Mouse (Mus musculus) embryo, embryonic 10.5 days (tissue): ENCODE results near the gene Son.
"Not testable (repeated sequence)": the region's sequence is repeated elsewhere in the genome, so short reads cannot be mapped to it uniquely, and the experiment has no call there.

ENCODE experiments used
- DNase-seq: peaks from one replicate; pipeline ENCODE4 v3.0.0-alpha.2; 2015; ENCODE audit warnings: low spot score

Son gene

GRCm38 (mm10) chr16:91639636-91640035 is 7.7 kb upstream of the Son start:
- DNase-seq: no peak

GRCm38 (mm10) chr16:91640171-91640570 is 7.1 kb upstream of the Son start:
- no peak for DNase-seq

GRCm38 (mm10) chr16:91644901-91645300 is 2.4 kb upstream of the Son start:
- DNase-seq: no peak

- not testable (repeated sequence) for DNase-seq
Observed at GRCm38 (mm10) chr16:91645420-91645819, 1.9 kb upstream of the Son start.

GRCm38 (mm10) chr16:91645995-91646602 is 1.2 kb upstream of the Son start:
- peak; percentile 61 for DNase-seq

- DNase-seq: peak; percentile 93
Observed at GRCm38 (mm10) chr16:91646681-91647419, 456 bp upstream of the Son start, which contains the start of gene Gart. Gart (minus strand) TSS chr16:91646952.

- peak; percentile 85 for DNase-seq
Observed at GRCm38 (mm10) chr16:91648220-91648550, 879 bp downstream of the Son start.

GRCm38 (mm10) chr16:91649246-91649645 is 1.9 kb downstream of the Son start:
- DNase-seq: peak; percentile 24

- DNase-seq: no peak
Observed at GRCm38 (mm10) chr16:91649781-91650180, 2.5 kb downstream of the Son start.

GRCm38 (mm10) chr16:91652191-91652590 is 4.9 kb downstream of the Son start:
- DNase-seq: no peak

GRCm38 (mm10) chr16:91655285-91655684 is 8.0 kb downstream of the Son start:
- DNase-seq: no peak

GRCm38 (mm10) chr16:91657285-91657684 is 10.0 kb downstream of the Son start:
- no peak for DNase-seq

GRCm38 (mm10) chr16:91658471-91658870 is 11.2 kb downstream of the Son start:
- no peak for DNase-seq

- DNase-seq: no peak
Observed at GRCm38 (mm10) chr16:91659798-91660197, 12.5 kb downstream of the Son start.

GRCm38 (mm10) chr16:91661397-91661796 is 14.1 kb downstream of the Son start:
- no peak for DNase-seq

GRCm38 (mm10) chr16:91662336-91662735 is 15.0 kb downstream of the Son start:
- DNase-seq: no peak

- no peak for DNase-seq
Observed at GRCm38 (mm10) chr16:91663795-91664194, 16.5 kb downstream of the Son start.

- DNase-seq: no peak
Observed at GRCm38 (mm10) chr16:91674500-91674899, 27.2 kb downstream of the Son start.

- DNase-seq: no peak
Observed at GRCm38 (mm10) chr16:91678147-91678911, 31.0 kb downstream of the Son start.

GRCm38 (mm10) chr16:91680656-91681055 is 33.4 kb downstream of the Son start:
- DNase-seq: no peak

GRCm38 (mm10) chr16:91685526-91685925 is 38.2 kb downstream of the Son start:
- DNase-seq: no peak

- DNase-seq: no peak
Observed at GRCm38 (mm10) chr16:91686369-91686768, 39.1 kb downstream of the Son start.

- DNase-seq: no peak
Observed at GRCm38 (mm10) chr16:91688023-91688618, 40.8 kb downstream of the Son start.
